Mouse (Mus musculus): ENCODE results near the gene M6pr.

Gene M6pr

GRCm38 (mm10) chr6:122308505-122309393 is at the start of gene M6pr:
TSS of gene M6pr (plus strand) at chr6:122308720.
- peak; percentile 92 for DNase-seq (ENCODE audit: low spot score)

DNA sequence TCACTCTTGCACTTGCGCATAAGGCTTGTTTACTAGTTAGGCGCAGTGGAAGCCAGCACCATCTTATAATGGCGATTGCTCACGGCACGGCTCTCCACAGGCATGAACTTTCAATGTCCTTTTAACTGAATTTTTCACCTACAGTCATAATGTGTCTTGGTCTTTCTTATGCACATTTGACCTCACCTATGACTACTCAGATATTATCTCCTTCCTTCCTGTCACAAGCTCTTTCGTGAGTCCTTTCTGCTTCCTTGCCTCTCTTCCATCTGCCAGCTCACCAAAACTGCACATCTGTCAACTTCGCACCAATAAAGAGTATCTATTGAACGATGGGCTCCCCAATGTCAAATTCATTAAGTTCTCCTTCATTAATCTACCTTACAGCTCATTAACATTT is 46.0 kb upstream of the M6pr start:
- DNase-seq (ENCODE audit: low spot score) = no peak

DNA sequence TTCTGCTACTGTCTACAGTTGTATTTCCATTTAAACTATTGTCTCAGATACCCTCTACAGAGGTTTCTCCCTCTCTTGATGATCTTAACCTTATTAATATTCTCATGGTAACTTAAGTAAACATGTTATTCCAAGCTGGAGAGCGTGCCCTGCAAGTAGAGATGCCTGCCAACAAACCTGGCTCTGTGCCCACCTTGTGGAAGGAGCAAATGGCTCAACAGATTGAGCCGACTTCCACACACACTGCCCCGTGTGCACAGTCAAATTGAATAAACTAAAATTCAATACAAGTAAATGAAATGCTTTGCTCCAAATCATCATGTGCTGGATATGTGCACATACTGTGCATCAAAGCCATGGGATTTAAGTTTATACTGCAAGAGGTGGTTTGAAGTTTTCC is 40.0 kb upstream of the M6pr start:
- DNase-seq (ENCODE audit: low spot score) = no peak

DNA sequence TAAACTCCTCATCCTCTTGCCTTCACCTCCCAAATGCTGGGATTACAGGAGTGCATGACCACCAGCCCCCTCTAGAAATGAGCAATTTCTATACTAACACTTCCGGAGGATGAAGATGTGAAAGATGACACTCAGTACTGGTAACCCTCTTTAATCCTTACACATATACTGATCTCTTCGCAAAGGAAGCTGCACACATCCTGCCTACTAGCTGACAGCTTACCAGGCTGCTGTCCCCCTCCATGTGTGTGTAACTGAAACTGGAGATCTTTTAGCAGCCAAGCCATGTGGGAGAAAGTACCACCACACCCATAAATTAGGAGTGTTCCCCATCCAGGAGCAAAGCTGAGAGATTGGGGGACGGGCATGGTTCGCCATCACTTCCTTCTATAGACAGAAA is 39.4 kb upstream of the M6pr start:
- DNase-seq (ENCODE audit: low spot score) = no peak

GRCm38 (mm10) chr6:122270152-122270551 is 38.4 kb upstream of the M6pr start:
- no peak for DNase-seq (ENCODE audit: low spot score)

DNA sequence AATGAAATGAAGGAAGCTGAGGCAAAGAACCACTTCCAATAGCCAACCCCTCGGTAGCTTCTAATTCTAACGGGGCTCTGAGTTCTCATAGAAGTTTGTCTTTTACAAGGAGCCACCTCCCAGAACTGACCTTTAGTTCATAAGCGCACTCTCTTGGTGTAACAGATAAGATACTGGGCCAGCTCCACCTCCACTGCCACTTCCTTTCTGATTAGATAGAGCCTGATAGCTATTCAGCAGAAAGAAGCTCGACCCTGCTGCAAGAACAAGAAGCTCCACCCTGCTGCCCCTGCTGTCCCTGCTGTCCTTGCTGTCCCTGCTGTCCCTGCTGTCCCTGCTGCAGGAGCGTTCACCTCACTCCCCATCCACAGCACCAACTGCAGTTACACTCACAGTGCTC is 34.0 kb upstream of the M6pr start:
- peak; percentile 26 for DNase-seq (ENCODE audit: low spot score)

GRCm38 (mm10) chr6:122276565-122276964 is 32.0 kb upstream of the M6pr start:
- no peak for DNase-seq (ENCODE audit: low spot score)

- DNase-seq (ENCODE audit: low spot score) = no peak
Observed at GRCm38 (mm10) chr6:122282782-122283181, 25.7 kb upstream of the M6pr start, which contains the start of gene Klrg1. TSS of gene Klrg1 (minus strand) at chr6:122282882.

GRCm38 (mm10) chr6:122283429-122283828 is 25.1 kb upstream of the M6pr start:
- DNase-seq (ENCODE audit: low spot score) = no peak

DNA sequence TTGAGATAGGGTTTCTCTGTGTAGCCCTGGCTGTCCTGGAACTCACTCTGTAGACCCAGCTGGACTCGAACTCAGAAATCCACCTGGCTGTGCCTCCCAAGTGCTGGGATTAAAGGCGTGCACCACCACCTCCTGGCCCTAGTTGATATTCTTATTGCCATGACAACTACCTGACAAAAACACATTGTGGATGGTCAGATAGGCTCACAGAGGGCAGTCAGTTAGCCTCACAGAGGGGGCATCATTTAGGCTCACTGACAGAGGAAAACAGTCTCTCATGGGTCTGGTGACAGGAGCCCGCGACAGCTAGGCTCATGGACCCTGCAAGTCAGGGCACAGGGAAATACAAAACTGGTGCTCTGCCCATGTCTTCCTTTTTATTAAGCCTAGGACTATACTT is 24.2 kb upstream of the M6pr start:
- no peak for DNase-seq (ENCODE audit: low spot score)

DNA sequence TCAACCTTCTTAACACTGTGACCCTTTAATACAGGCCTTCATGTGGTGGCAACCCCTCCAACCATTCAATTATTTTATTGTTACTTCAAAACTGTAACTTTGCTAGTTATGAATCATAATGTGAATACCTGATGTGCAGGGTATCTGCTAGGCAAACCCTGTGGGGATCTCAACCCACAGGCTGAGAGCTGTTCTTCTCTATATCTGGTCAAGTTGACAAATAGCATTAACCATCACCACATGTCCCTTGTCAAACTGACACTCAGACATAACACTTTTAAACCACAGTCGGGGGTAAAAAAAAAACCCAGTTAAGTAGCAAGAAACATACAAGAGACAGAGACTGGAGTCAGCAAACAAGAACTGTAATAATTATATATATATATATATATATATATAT is 23.7 kb upstream of the M6pr start:
- DNase-seq (ENCODE audit: low spot score) = no peak

GRCm38 (mm10) chr6:122288263-122288662 is 20.3 kb upstream of the M6pr start:
- no peak for DNase-seq (ENCODE audit: low spot score)

DNA sequence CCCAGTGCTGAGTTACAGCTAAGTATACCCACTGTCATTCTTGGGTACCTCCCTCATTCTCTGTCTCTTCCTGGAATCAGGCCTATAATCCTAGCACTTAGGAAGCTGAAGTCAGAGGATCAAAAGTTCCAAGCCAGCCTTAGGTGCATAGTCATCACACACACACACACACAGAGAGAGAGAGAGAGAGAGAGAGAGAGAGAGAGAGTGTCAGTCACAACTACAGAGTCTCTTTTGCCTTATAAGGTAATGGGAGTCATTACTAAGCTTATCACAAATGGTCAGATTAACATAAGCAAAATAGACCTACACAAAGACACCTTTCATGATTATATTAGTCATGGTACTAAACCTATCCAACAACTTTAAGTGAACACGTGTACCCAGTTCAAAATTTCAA is 19.2 kb upstream of the M6pr start:
- no peak for DNase-seq (ENCODE audit: low spot score)

- DNase-seq (ENCODE audit: low spot score) = no peak
Observed at GRCm38 (mm10) chr6:122290253-122290652, 18.3 kb upstream of the M6pr start.

- no peak for DNase-seq (ENCODE audit: low spot score)
Observed at GRCm38 (mm10) chr6:122291264-122291663, 17.3 kb upstream of the M6pr start.

GRCm38 (mm10) chr6:122291735-122292134 is 16.8 kb upstream of the M6pr start:
- DNase-seq (ENCODE audit: low spot score) = no peak

DNA sequence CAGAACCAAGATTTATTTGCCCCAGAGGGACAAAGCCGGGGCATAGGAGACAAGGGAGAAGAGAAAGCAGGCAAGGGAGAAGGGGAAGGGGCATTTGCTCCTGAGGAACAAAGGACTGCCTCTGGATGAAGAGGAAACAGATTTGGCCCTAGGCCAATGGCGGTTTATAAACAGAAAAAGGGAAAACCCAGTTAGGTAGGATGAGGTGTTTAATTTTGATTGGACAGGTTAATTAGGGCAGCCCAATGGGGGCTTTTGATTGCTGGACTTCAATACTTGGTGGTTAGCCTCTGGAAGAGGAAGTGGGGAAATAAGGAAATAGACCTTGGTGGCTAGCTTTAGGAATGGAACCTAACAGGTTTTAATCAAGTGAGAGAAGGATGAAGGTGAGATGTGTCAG is 16.3 kb upstream of the M6pr start:
- DNase-seq (ENCODE audit: low spot score) = no peak

GRCm38 (mm10) chr6:122293121-122293520 is 15.4 kb upstream of the M6pr start:
- no peak for DNase-seq (ENCODE audit: low spot score)

DNA sequence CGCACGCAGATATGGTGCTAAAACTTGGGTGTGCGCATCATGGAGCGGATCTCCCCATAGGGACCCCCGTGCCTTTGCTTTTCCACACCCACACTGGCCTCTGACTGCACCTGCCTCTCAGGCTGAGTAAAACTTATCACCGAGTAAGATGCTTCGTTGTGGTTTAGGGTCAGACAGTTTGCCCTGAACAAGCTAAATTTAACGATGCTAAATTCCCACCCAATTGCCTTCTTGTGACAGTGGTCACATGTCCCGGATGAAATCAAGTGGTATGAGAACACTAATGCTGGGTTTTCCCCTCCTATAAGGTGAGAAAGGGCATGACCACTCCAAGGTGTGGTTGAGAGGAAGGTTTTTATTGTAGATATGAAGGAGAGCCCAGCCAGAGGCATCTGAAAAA is 14.7 kb upstream of the M6pr start:
- no peak for DNase-seq (ENCODE audit: low spot score)

GRCm38 (mm10) chr6:122294290-122294689 is 14.2 kb upstream of the M6pr start:
- DNase-seq (ENCODE audit: low spot score) = no peak

DNA sequence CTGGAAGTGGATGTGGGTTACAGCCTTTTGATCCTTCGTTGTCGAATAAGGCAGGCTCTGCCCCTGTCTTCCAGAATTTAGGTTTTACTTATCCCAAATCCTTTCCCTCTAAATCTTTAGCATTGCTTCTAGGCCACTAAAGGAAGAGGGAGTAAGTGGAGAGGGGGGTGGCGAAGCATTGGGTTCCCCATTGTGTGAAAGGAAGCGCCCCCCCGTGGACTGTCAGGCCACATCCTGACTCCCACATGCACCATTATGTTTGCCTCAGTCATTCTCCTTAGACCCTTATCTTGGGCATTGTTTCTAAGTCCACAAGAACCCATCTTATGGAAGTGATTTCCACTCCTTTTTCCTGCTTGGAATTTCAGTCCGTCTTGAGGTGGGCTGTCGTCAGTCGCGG is 13.3 kb upstream of the M6pr start:
- DNase-seq (ENCODE audit: low spot score) = no peak

- DNase-seq (ENCODE audit: low spot score) = no peak
Observed at GRCm38 (mm10) chr6:122296918-122297278, 11.6 kb upstream of the M6pr start.

DNA sequence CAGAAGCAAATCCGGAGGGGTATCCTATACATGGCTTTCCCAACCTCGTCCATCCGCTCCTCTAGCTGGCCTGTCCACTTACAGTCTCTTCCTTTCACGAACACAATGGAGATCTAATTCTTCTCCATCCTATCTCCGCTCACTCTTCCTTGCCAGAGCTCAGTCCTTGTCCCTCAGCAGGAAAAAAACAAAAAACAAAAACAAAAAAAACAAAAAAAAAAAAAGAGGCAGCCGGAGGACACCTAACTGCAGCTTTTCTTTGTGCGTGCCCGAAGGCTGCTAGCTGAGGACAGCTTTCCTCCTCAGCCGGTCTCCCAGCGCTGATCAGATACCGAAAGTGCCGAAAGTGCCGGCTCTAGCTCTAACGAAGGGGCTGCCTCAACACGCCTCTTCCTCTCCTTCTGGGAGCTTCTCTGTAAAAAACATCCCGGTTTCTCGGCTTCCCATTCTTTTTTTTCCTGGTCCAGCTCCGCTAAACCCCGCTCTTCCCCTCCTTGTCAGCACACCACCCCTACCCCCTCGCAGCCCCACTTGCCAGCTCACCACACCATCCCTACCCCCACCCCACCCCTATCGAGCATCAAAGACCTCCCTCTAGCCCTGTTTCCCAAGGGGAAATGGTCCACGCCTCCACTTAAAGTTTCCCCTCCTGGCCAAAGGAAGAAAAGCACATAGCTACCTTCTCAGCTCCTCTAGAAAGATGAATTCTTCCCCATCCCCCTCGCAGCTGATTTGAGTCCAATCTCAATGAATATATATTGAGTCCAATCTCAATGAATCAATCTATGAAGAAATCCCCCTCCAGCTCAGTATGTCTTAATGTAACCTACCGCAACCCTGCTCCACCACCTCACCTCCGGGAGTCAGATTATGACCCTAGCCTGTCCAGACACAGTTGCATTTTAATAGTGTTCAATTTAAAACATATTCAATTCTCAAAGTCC is 11.0 kb upstream of the M6pr start:
- peak; percentile 27 for DNase-seq (ENCODE audit: low spot score)
